ENCODE assay signal across 18 mouse cellular contexts in genomic region chr4:15684670-15685069, GRCm38 (mm10).
DNase-seq lines count a peak whose midpoint lies in the region; ATAC-seq and TF ChIP-seq lines count a peak whose summit lies in the region.
"Had no signal": no experiment of that assay in that cellular context is flagged by ENCODE, and none has a peak within 500 bp of the region (broad histone marks: within the 10 kb centered on the region; RNA-seq: fewer than 3 reads in every experiment).

No protein-coding gene starts in this region.

- no peak for TF ChIP-seq EP300 in stomach, postnatal 0 days (optimal IDR thresholded peaks at IDR 0.05)

- H3K9me3 ChIP-seq in embryonic facial prominence, embryonic 14.5 days (ENCODE audit: control insufficient read depth, low read length): no peaks in the 10 kb centered on the region
- H3K9me3 ChIP-seq in embryonic facial prominence, embryonic 10.5 days: no peaks in the 10 kb centered on the region
- no peaks in the 10 kb centered on the region for H3K9me3 ChIP-seq in liver, embryonic 12.5 days (replicated peaks)
- no peaks in the 10 kb centered on the region for H3K9me3 ChIP-seq in stomach, postnatal 0 days (ENCODE audit: control insufficient read depth, low read length)
- H3K9me3 ChIP-seq: forebrain, embryonic 12.5 days; limb, embryonic 13.5 days; neural tube, embryonic 13.5 days had no signal

- no peaks in the 10 kb centered on the region for H3K36me3 ChIP-seq in embryonic facial prominence, embryonic 14.5 days (ENCODE audit: control insufficient read depth, insufficient read depth, low read length)
- H3K36me3 ChIP-seq in embryonic facial prominence, embryonic 10.5 days (replicated peaks): no peaks in the 10 kb centered on the region
- no peaks in the 10 kb centered on the region for H3K36me3 ChIP-seq in liver, adult 2 months (ENCODE audit: control insufficient read depth, insufficient read depth, low read length)
- no peaks in the 10 kb centered on the region for H3K36me3 ChIP-seq in liver, embryonic 12.5 days
- no peaks in the 10 kb centered on the region for H3K36me3 ChIP-seq in stomach, postnatal 0 days (ENCODE audit: control insufficient read depth, insufficient read depth, low read length)
- H3K36me3 ChIP-seq: forebrain, embryonic 12.5 days; limb, embryonic 13.5 days; neural tube, embryonic 13.5 days had no signal

- peak; percentile 16 for DNase-seq in embryonic facial prominence, embryonic 14.5 days (ENCODE audit: low spot score)
- DNase-seq in embryonic facial prominence, embryonic 10.5 days (ENCODE audit: low spot score): no peak
- peak; percentile 5 for DNase-seq in liver, adult 2 months (ENCODE audit: extremely low read depth, low read depth, low spot score)
- peak; percentile 42 for DNase-seq in Muller cell, postnatal 12 days (ENCODE audit: inconsistent ontology term)
- peak; percentile 14 to 20 for DNase-seq in kidney, postnatal 4 days
- DNase-seq in stomach, postnatal 0 days (ENCODE audit: low spot score): no peak
- DNase-seq: heart, postnatal 4 days; layer of hippocampus, postnatal 36 days; thymus, adult 18-20 months had no signal

- no peak overlapping the region for H3K9ac ChIP-seq in embryonic facial prominence, embryonic 14.5 days (ENCODE audit: low read depth, low read length)
- H3K9ac ChIP-seq in liver, adult 2 months (ENCODE audit: low read depth, low read length): no peak overlapping the region
- no peak overlapping the region for H3K9ac ChIP-seq in liver, embryonic 12.5 days
- no peak overlapping the region for H3K9ac ChIP-seq in stomach, postnatal 0 days (ENCODE audit: low read length)
- H3K9ac ChIP-seq: forebrain, embryonic 12.5 days; limb, embryonic 13.5 days; neural tube, embryonic 13.5 days had no signal

- no peak overlapping the region for H3K27ac ChIP-seq in embryonic facial prominence, embryonic 14.5 days (replicated peaks; ENCODE audit: low read depth, low read length)
- H3K27ac ChIP-seq in embryonic facial prominence, embryonic 10.5 days (replicated peaks): no peak overlapping the region
- H3K27ac ChIP-seq in liver, adult 2 months (replicated peaks; ENCODE audit: insufficient read depth, low read depth, low read length): no peak overlapping the region
- no peak overlapping the region for H3K27ac ChIP-seq in liver, embryonic 12.5 days
- no peak overlapping the region for H3K27ac ChIP-seq in stomach, postnatal 0 days (replicated peaks)
- H3K27ac ChIP-seq: forebrain, embryonic 12.5 days; limb, embryonic 13.5 days; macrophage; neural tube, embryonic 13.5 days had no signal

- H3K27me3 ChIP-seq in embryonic facial prominence, embryonic 14.5 days (replicated peaks; ENCODE audit: control insufficient read depth, insufficient read depth, low read length): no peaks in the 10 kb centered on the region
- H3K27me3 ChIP-seq in embryonic facial prominence, embryonic 10.5 days (replicated peaks; ENCODE audit: low read depth, poor library complexity, severe bottlenecking): no peaks in the 10 kb centered on the region
- H3K27me3 ChIP-seq in liver, adult 2 months (ENCODE audit: control insufficient read depth, insufficient read depth, low read length): no peaks in the 10 kb centered on the region
- H3K27me3 ChIP-seq in liver, embryonic 12.5 days (replicated peaks): no peaks in the 10 kb centered on the region
- H3K27me3 ChIP-seq in stomach, postnatal 0 days (ENCODE audit: control insufficient read depth, insufficient read depth, low read length): no peaks in the 10 kb centered on the region
- H3K27me3 ChIP-seq: forebrain, embryonic 12.5 days; limb, embryonic 13.5 days; neural tube, embryonic 13.5 days had no signal

- no peak overlapping the region for H3K4me3 ChIP-seq in embryonic facial prominence, embryonic 14.5 days (ENCODE audit: low read depth, low read length)
- no peak overlapping the region for H3K4me3 ChIP-seq in embryonic facial prominence, embryonic 10.5 days
- H3K4me3 ChIP-seq in liver, adult 2 months (ENCODE audit: insufficient read depth, low read depth, low read length): no peak overlapping the region
- no peak overlapping the region for H3K4me3 ChIP-seq in liver, embryonic 12.5 days
- H3K4me3 ChIP-seq in stomach, postnatal 0 days (ENCODE audit: low read depth, low read length): no peak overlapping the region
- H3K4me3 ChIP-seq: forebrain, embryonic 12.5 days; limb, embryonic 13.5 days; neural tube, embryonic 13.5 days had no signal

- no peak overlapping the region for H3K4me2 ChIP-seq in embryonic facial prominence, embryonic 14.5 days (ENCODE audit: low read depth, low read length)
- no peak overlapping the region for H3K4me2 ChIP-seq in liver, embryonic 12.5 days
- no peak overlapping the region for H3K4me2 ChIP-seq in stomach, postnatal 0 days (replicated peaks; ENCODE audit: low read depth)
- H3K4me2 ChIP-seq: forebrain, embryonic 12.5 days; limb, embryonic 13.5 days; neural tube, embryonic 13.5 days had no signal

- no peak for ATAC-seq in embryonic facial prominence, embryonic 14.5 days (ENCODE audit: low read depth)
- no peak for ATAC-seq in liver, embryonic 12.5 days
- no peak for ATAC-seq in stomach, postnatal 0 days (ENCODE audit: low FRiP score, low TSS enrichment)
- ATAC-seq: CD4-positive, CD25-positive, alpha-beta regulatory T cell, adult 4 months; intestine, embryonic 16.5 days; midbrain, embryonic 16.5 days; Patski had no signal

- TF ChIP-seq CTCF in liver, adult 2 months (IDR thresholded peaks at IDR 0.05; ENCODE audit: low read depth, low read length): no peak
- TF ChIP-seq CTCF in stomach, postnatal 0 days (IDR thresholded peaks at IDR 0.05; ENCODE audit: low read depth): no peak

- no peaks in the 10 kb centered on the region for H3K79me2 ChIP-seq in liver, adult 2 months (ENCODE audit: control insufficient read depth, insufficient read depth, low read length)

- no peak for TF ChIP-seq POLR2A in liver, adult 2 months (IDR thresholded peaks at IDR 0.05; ENCODE audit: extremely low read depth, insufficient read depth, low read length)

- H3K4me1 ChIP-seq in embryonic facial prominence, embryonic 14.5 days (ENCODE audit: control insufficient read depth, insufficient read depth, low read length): no peaks in the 10 kb centered on the region
- no peaks in the 10 kb centered on the region for H3K4me1 ChIP-seq in embryonic facial prominence, embryonic 10.5 days
- H3K4me1 ChIP-seq in liver, adult 2 months (ENCODE audit: control insufficient read depth, insufficient read depth, low read length): no peaks in the 10 kb centered on the region
- H3K4me1 ChIP-seq in liver, embryonic 12.5 days: no peaks in the 10 kb centered on the region
- H3K4me1 ChIP-seq in stomach, postnatal 0 days (replicated peaks; ENCODE audit: control insufficient read depth, insufficient read depth): no peaks in the 10 kb centered on the region
- H3K4me1 ChIP-seq: forebrain, embryonic 12.5 days; limb, embryonic 13.5 days; neural tube, embryonic 13.5 days had no signal

Comparison
In these comparisons a context has a peak if more than half of its experiments do, and no peak if none do; other contexts are left out.
1. DNase-seq: peak in embryonic facial prominence, embryonic 14.5 days (single experiment), liver, adult 2 months (single experiment), Muller cell, postnatal 12 days (single experiment) and kidney, postnatal 4 days (2 of 2); none in embryonic facial prominence, embryonic 10.5 days (single experiment) and stomach, postnatal 0 days (single experiment).